Mouse (Mus musculus) embryonic facial prominence, embryonic 14.5 days (tissue): ENCODE measurements around the gene Dok5. TPM values are rescaled to one million over a fixed set of nuclear protein-coding genes. Genes with fewer than 3 reads are reported as not detected.
A peak's percentile ranks its signal among the peaks of the same experiment; 100 is the strongest.

Experiments
- ATAC-seq: fragments of 200-750 bp; cut with Nextera tagmentation; 2 replicates; pipeline ENCODE4 v1.8.0; 2017; ENCODE audit warnings: low read depth, moderate number of reproducible peaks, moderate TSS enrichment
- DNase-seq: peaks from one replicate; pipeline ENCODE4 v3.0.0-alpha.2; 2015; ENCODE audit warnings: low spot score
- H3K27ac ChIP-seq: fragments of 300-500 bp; sonication (generic); replicated peaks from 2 replicates; pipeline ENCODE4 v1.5.1; 2014; ENCODE audit warnings: low read depth, mild to moderate bottlenecking, low read length, moderate library complexity
- H3K27me3 ChIP-seq: fragments of 300-500 bp; sonication (generic); replicated peaks from 2 replicates; pipeline ENCODE4 v1.6.1; 2014; ENCODE audit warnings: low read length; ENCODE audit not compliant: control insufficient read depth, insufficient read depth
- H3K36me3 ChIP-seq: fragments of 300-500 bp; sonication (generic); 2 replicates; pipeline ENCODE4 v1.6.1; 2014; ENCODE audit warnings: low read length, mixed read lengths; ENCODE audit not compliant: control insufficient read depth, insufficient read depth
- H3K4me1 ChIP-seq: fragments of 300-500 bp; sonication (generic); 2 replicates; pipeline ENCODE4 v1.6.1; 2014; ENCODE audit warnings: antibody characterized with exemption, low read length; ENCODE audit not compliant: control insufficient read depth, insufficient read depth
- H3K4me2 ChIP-seq: fragments of 300-500 bp; sonication (generic); 2 replicates; pipeline ENCODE4 v1.6.1; 2014; ENCODE audit warnings: low read depth, mild to moderate bottlenecking, low read length, moderate library complexity, mixed read lengths
- H3K4me3 ChIP-seq: fragments of 300-500 bp; sonication (generic); 2 replicates; pipeline ENCODE4 v1.5.1; 2014; ENCODE audit warnings: low read depth, mild to moderate bottlenecking, low read length
- H3K9ac ChIP-seq: fragments of 300-500 bp; sonication (generic); 2 replicates; pipeline ENCODE4 v1.6.1; 2014; ENCODE audit warnings: low read depth, mild to moderate bottlenecking, low read length, moderate library complexity, mixed read lengths
- H3K9me3 ChIP-seq: fragments of 300-500 bp; sonication (generic); 2 replicates; pipeline ENCODE4 v1.6.1; 2016; ENCODE audit warnings: low read length; ENCODE audit not compliant: control insufficient read depth
- WGBS: fragments of 180-500 bp; shearing (Covaris S2); extraction: QIAGEN DNeasy Blood & Tissue Kit; methylation state at CpG from one replicate; pipeline ENCODE4 v1.1.7; 2014; 5-methylcytosine and 5-hydroxymethylcytosine counted together
- polyA plus RNA-seq: library from polyadenylated mRNA; unstranded; fragments of >200 nt; fragmentation: Nextera tagmentation; extraction: Ambion mirVana; gene quantifications from 2 replicates; pipeline ENCODE4 v1.2.1, GENCODE M21; 2014

Dok5 gene
- polyA plus RNA-seq: 16.8 and 18.6 TPM in 2 replicates

DNA sequence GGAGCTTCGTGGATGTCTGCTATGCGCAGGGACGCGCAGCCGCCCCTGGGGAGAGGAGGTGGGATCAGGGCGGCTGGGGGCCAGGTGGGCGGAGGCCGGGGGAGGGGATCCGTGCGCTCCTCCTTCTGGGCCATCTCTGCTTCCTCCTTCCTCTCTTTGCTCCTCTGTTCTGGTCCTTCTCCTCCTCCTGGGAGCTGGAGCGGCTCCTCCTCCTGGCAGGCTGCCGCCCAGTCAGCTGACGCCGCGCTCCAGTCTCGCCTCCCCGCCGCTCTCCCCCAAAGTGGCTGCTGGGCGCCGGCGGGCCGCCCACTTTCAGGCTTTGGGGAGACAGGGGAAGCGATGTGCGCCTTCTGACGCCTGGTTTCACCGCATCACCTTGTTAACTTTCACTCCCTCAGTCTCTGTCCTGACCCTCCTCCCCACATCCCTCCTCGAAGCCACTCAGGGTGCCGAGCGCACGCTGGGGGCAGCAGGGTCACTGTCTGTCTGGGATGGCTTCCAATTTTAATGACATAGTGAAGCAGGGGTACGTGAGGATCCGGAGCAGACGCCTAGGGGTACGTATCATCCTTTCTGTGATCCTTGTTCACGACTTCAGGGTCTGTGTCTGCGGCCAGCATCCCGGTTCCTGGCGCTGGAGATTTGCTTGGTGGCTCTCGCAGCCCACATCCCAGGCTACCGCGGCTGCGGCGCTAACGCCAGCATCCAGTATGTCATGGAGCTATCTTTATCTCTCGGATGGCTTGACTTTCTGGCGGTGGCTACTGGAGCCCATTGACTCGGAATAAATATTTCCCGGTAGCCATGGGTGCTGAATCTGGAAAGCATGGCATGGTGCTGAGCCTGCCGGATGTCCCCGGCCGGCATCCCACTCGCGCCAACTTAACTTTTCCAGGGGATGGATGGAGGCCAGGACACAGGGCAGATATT is at the start of gene Dok5:
TSS of gene Dok5 (plus strand) at position 176 of the 930 bp plus-strand sequence.
- Histone ChIP-seq H3K27ac (peak within 1 kb of the TSS; percentile 59), H3K4me1 (peaks cover 6% of the 10 kb centered on the region; the same call in 1 of the 2 replicates), H3K36me3 (no peaks in the 10 kb centered on the region), H3K4me3 (peak within 1 kb of the TSS; percentile 58), H3K27me3 (peaks cover 8% of the 10 kb centered on the region), H3K9me3 (no peaks in the 10 kb centered on the region), H3K9ac (peak within 1 kb of the TSS; percentile 57), H3K4me2 (peak within 1 kb of the TSS; percentile 91)
- WGBS: under 1% methylated on average over 42 of the region's 53 CpGs
- ATAC-seq: peak; percentile 94
- DNase-seq: peak; percentile 91

- no peaks in the 10 kb centered on the region for H3K36me3 ChIP-seq
- H3K9me3 ChIP-seq: no peaks in the 10 kb centered on the region
- no peak overlapping the region for H3K27ac ChIP-seq
- no peak for ATAC-seq
- no peak overlapping the region for H3K4me3 ChIP-seq
- DNase-seq: no peak
- H3K27me3 ChIP-seq: no peaks in the 10 kb centered on the region
- no peaks in the 10 kb centered on the region for H3K4me1 ChIP-seq
- no peak overlapping the region for H3K9ac ChIP-seq
- H3K4me2 ChIP-seq: no peak overlapping the region
- WGBS: 76% methylated on average over 2 of the region's 2 CpGs
Measured at GRCm38 (mm10) chr2:170683385-170683784, 48.2 kb upstream of the Dok5 start.

DNA sequence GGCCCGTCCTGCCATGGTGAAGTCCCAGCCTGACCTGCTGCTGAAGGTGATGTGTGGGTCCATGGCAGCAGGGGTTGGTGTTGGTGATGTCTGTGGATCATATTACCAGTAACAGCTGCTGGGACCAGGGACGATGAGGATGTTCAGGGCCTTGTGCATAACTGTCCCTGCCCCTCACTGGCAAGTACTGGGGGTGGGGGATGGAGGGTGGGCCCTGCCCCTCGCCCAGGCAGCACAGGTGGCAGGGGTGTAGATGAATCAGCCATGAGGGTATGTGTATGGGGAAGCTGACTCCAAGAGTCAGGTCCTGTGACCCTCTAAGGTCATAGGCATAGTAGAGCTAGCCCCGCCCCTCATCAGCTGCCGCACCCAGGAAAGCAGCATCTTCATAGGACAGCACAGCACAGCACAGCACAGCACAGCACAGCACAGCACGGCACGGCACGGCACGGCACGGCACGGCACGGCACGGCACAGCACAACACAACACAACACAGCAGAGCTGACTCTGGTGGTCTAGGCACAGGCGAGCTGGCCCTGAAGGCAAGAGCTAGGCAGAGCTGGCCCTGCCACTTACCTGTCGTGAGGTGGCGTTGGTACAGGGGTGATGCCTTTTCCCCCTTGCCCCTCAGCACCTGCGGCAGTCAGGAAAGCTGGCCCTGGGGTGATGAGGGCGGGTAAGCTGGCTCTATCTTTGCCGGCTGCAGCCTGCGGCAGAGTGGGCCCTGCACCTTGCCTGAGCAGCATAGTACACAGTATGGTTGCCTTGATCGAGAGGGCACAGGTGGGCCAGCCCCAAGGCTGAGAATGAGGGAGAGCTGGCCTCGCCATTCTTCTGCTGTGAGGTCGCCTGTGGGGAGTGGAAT is 36.3 kb upstream of the Dok5 start:
- 83% methylated on average over 21 of the region's 23 CpGs for WGBS

GRCm38 (mm10) chr2:170695937-170696510 is 35.6 kb upstream of the Dok5 start:
- DNase-seq (no peak), ATAC-seq (no peak)

More for the DNA sequence above, 36.3 kb upstream of the Dok5 start:
- H3K9me3 ChIP-seq: no peaks in the 10 kb centered on the region
- no peak overlapping the region for H3K4me2 ChIP-seq
- ATAC-seq (no peak), DNase-seq (no peak)
- no peaks in the 10 kb centered on the region for H3K4me1 ChIP-seq
- H3K27me3 ChIP-seq: no peaks in the 10 kb centered on the region
- H3K9ac ChIP-seq: no peak overlapping the region
- no peak overlapping the region for H3K27ac ChIP-seq
- H3K36me3 ChIP-seq: no peaks in the 10 kb centered on the region
- no peak overlapping the region for H3K4me3 ChIP-seq

GRCm38 (mm10) chr2:170700471-170700870 is 31.1 kb upstream of the Dok5 start:
- no peak overlapping the region for H3K9ac ChIP-seq
- H3K36me3 ChIP-seq: no peaks in the 10 kb centered on the region
- 74% methylated on average over 4 of the region's 4 CpGs for WGBS
- DNase-seq (no peak), ATAC-seq (no peak)
- H3K27me3 ChIP-seq: no peaks in the 10 kb centered on the region
- H3K4me1 ChIP-seq: no peaks in the 10 kb centered on the region
- no peak overlapping the region for H3K27ac ChIP-seq
- H3K4me3 ChIP-seq: no peak overlapping the region
- H3K4me2 ChIP-seq: no peak overlapping the region
- no peaks in the 10 kb centered on the region for H3K9me3 ChIP-seq

More at GRCm38 (mm10) chr2:170695937-170696510, 35.6 kb upstream of the Dok5 start:
- 71% methylated on average over 14 of the region's 14 CpGs for WGBS
- Histone ChIP-seq H3K4me3 (no peak overlapping the region), H3K9ac (no peak overlapping the region), H3K36me3 (no peaks in the 10 kb centered on the region), H3K4me2 (no peak overlapping the region), H3K9me3 (no peaks in the 10 kb centered on the region), H3K4me1 (no peaks in the 10 kb centered on the region), H3K27me3 (no peaks in the 10 kb centered on the region), H3K27ac (no peak overlapping the region)

GRCm38 (mm10) chr2:170706488-170706887 is 25.1 kb upstream of the Dok5 start:
- Histone ChIP-seq H3K9ac (no peak overlapping the region), H3K9me3 (0 out of 2 replicates have a peak, but pooled peaks cover 4% of the 10 kb centered on the region), H3K4me3 (no peak overlapping the region), H3K4me2 (no peak overlapping the region), H3K36me3 (no peaks in the 10 kb centered on the region), H3K27me3 (no peaks in the 10 kb centered on the region), H3K27ac (no peak overlapping the region), H3K4me1 (no peaks in the 10 kb centered on the region)
- 78% methylated on average over 4 of the region's 4 CpGs for WGBS
- ATAC-seq: no peak
- DNase-seq: no peak

- WGBS: 87% methylated on average over 3 of the region's 3 CpGs
- Histone ChIP-seq H3K4me1 (no peaks in the 10 kb centered on the region), H3K4me2 (no peak overlapping the region), H3K36me3 (no peaks in the 10 kb centered on the region), H3K27ac (no peak overlapping the region), H3K4me3 (no peak overlapping the region), H3K9ac (no peak overlapping the region), H3K27me3 (no peaks in the 10 kb centered on the region), H3K9me3 (0 out of 2 replicates have a peak, but pooled peaks cover 4% of the 10 kb centered on the region)
- ATAC-seq (no peak), DNase-seq (no peak)
Measured at GRCm38 (mm10) chr2:170707672-170708071, 23.9 kb upstream of the Dok5 start.

- Histone ChIP-seq H3K36me3 (no peaks in the 10 kb centered on the region), H3K27me3 (no peaks in the 10 kb centered on the region), H3K4me1 (no peaks in the 10 kb centered on the region), H3K9ac (no peak overlapping the region), H3K27ac (no peak overlapping the region), H3K4me2 (no peak overlapping the region), H3K4me3 (no peak overlapping the region), H3K9me3 (0 out of 2 replicates have a peak, but pooled peaks cover 4% of the 10 kb centered on the region)
- ATAC-seq (no peak), DNase-seq (no peak)
- WGBS: 65% methylated on average over 9 of the region's 9 CpGs
Measured at GRCm38 (mm10) chr2:170708901-170709300, 22.7 kb upstream of the Dok5 start.
